Mouse (Mus musculus): ENCODE measurements around the gene Rps12.
"Not testable (repeated sequence)": the region's sequence is repeated elsewhere in the genome, so short reads cannot be mapped to it uniquely, and the experiment has no call there.

The Rps12 gene

GRCm38 (mm10) chr10:23785599-23785998 is 1.5 kb downstream of the Rps12 start:
- DNase-seq (ENCODE audit: low spot score), result not testable (repeated sequence)

GRCm38 (mm10) chr10:23784121-23784520 is 3.0 kb downstream of the Rps12 start:
- no peak for DNase-seq (ENCODE audit: low spot score)

- no peak for DNase-seq (ENCODE audit: low spot score)
These were observed 3.6 kb downstream of the Rps12 start for GRCm38 (mm10) chr10:23783493-23783884.

GRCm38 (mm10) chr10:23782855-23783492 is 4.1 kb downstream of the Rps12 start:
- DNase-seq (ENCODE audit: low spot score), result no peak

GRCm38 (mm10) chr10:23781760-23782735 is 5.0 kb downstream of the Rps12 start:
- no peak for DNase-seq (ENCODE audit: low spot score)

- DNase-seq (ENCODE audit: low spot score), result no peak
These were observed 6.4 kb downstream of the Rps12 start for GRCm38 (mm10) chr10:23780539-23781275.

GRCm38 (mm10) chr10:23777288-23777945 is 9.7 kb downstream of the Rps12 start:
- no peak for DNase-seq (ENCODE audit: low spot score)

GRCm38 (mm10) chr10:23754166-23754565 is 32.9 kb downstream of the Rps12 start:
- no peak for DNase-seq (ENCODE audit: low spot score)
